Mouse (Mus musculus) layer of hippocampus, postnatal 14 days (tissue): ENCODE results near the gene Elp1. TPM values are rescaled to one million over a fixed set of nuclear protein-coding genes. Genes with fewer than 3 reads are reported as not detected.

Experiments used
- DNase-seq, 2 experiments: peaks; one replicate each; pipeline ENCODE4 v3.0.0; 2021 to 2022; ENCODE audit warnings: low spot score in 2 of 2, mixed read lengths in 1 of 2
- long read RNA-seq, 2 experiments: library from polyadenylated mRNA; stranded (forward); transcript quantifications; one replicate each; pipeline ENCODE4 v2.0.0; 2021
- total RNA-seq, 2 experiments: library from RNA; stranded (reverse); gene quantifications; 2 replicates each; pipeline ENCODE4 v1.2.3; 2021

Gene Elp1
- 10 to 100 TPM; 63.0 to 63.6 TPM for total RNA-seq
- long read RNA-seq, experiment 1, full-length matches to known transcripts, result 34 of 47 reads
- long read RNA-seq, experiment 1, partial matches to known transcripts, result 9 of 47 reads
- long read RNA-seq, experiment 1, other reads (novel, unspliced or antisense), result 4 of 47 reads
- long read RNA-seq, experiment 2, full-length matches to known transcripts, result 31 of 37 reads
- long read RNA-seq, experiment 2, partial matches to known transcripts, result 3 of 37 reads
- long read RNA-seq, experiment 2, other reads (novel, unspliced or antisense), result 3 of 37 reads

DNA sequence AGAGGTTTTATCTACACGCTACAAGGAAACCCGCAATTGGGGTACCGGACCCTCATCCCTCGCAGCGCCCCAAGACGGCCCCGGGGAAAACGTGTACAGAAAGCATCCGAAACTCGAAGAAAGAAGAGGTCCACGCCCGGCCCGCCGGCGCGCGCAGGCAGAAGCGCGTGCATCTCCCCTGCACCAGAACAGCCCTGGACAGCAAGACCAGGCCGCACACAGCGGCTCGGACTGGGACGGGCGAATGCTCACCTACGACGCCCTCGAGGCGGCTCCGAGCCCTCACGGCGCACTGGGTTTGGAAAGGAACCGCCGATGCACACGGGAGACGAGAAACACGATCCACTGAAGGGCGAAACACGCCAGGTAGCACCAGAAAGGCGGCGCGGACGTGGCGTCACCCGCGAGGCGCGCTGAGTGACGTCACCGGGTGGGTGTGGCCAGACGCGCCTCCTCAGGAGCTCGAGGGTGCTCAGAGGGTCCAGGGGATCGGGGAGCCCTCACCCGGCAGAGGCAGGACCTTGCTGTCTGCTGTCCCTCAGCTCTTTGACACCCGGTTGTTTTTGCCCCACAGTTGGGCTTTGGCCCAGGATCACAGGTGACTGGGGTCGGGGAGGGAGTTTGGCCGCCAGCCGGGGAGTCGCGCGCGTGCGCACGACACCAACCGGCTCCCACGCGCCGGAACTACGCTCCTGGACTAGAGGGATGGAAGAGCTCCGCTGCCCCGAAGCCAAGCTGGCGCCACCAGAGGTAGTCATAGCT is at the start of gene Elp1, which contains the start of gene Fam206a:
Gene Elp1, minus strand, starts transcription at position 425 of the 762 bp plus-strand sequence.
Gene Fam206a, plus strand, starts transcription at position 439 of the 762 bp plus-strand sequence.
- DNase-seq, result peak; percentile 97 to 100

- DNase-seq, result no peak
Measured at GRCm38 (mm10) chr4:56850724-56851123, 48.6 kb upstream of the Elp1 start.

GRCm38 (mm10) chr4:56848044-56848443 is 45.9 kb upstream of the Elp1 start:
- DNase-seq, result no peak

GRCm38 (mm10) chr4:56847400-56847799 is 45.3 kb upstream of the Elp1 start:
- DNase-seq, result no peak

DNA sequence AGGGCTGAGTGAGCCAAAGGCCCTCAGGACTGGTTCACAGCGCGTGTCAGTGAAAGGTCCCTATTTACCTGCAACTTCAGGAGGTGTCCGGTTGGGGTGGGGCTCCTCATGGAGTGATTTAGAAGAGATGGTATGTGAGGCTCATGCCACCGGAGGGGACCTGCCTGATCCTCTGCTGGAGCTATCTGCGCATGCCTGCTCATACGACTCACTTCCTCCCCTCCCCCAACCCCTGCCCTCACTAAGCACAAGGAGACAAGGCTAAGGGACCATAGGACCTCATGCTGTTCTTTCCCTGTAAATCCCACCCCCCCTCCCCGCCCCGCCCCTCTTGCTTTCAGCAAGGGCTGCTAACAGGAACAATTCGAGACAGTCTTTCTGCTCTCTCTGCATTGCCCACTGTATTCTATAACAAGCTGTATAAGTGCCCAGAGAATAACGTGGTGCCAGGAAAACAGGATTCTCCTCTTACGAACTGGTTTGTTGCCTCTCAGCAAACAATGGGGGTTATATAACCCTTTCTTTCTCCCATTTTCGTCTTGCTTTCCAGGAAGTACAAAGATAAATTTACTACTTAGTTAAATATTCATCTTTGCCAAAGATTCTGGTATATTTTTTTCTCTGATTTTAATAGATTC is 43.9 kb upstream of the Elp1 start:
- DNase-seq, result no peak

GRCm38 (mm10) chr4:56844911-56845310 is 42.8 kb upstream of the Elp1 start:
- no peak for DNase-seq

- no peak for DNase-seq
Measured at GRCm38 (mm10) chr4:56843963-56844362, 41.8 kb upstream of the Elp1 start.

- DNase-seq, result no peak
Measured at GRCm38 (mm10) chr4:56842501-56842900, 40.4 kb upstream of the Elp1 start.

- no peak for DNase-seq
Measured at GRCm38 (mm10) chr4:56840297-56840696, 38.2 kb upstream of the Elp1 start.

DNA sequence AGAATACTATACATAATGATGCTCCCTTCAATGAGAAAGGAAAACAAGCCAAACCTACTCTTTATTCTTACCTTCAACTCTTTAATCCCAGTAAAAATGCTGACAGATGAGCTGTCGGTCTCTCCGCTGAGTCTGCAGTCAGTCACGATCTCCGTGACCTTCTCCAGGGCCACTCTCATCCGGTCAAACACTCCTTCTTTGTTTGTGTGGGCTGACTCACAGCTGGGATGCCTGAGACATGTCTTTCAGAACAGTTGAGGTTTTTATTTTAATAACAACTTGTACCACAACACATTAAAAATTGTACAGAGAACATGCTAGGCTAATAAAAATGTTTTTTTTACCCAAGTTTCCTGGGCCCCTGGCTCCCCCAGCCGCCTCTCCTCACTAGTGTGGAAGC is 35.5 kb upstream of the Elp1 start:
- no peak for DNase-seq

DNA sequence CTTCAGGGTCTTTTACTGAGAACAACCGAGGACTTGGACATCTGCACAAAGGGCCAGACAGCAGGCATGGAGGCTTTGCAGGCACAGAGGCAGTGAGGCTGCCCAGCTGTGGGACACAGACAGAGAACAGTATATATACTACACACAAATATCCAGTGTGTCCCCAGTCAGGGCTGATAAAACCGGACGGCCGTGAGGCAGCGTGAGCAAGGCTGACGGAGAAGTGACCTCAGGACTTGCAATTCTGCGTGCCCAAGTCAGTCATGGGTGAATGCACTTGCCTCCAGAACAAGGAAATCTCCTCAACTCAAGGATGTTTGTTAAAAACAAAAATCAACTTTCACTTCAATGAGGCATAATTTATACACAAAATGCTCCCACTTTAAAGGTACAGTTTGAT is 29.9 kb upstream of the Elp1 start:
- DNase-seq, result no peak

DNA sequence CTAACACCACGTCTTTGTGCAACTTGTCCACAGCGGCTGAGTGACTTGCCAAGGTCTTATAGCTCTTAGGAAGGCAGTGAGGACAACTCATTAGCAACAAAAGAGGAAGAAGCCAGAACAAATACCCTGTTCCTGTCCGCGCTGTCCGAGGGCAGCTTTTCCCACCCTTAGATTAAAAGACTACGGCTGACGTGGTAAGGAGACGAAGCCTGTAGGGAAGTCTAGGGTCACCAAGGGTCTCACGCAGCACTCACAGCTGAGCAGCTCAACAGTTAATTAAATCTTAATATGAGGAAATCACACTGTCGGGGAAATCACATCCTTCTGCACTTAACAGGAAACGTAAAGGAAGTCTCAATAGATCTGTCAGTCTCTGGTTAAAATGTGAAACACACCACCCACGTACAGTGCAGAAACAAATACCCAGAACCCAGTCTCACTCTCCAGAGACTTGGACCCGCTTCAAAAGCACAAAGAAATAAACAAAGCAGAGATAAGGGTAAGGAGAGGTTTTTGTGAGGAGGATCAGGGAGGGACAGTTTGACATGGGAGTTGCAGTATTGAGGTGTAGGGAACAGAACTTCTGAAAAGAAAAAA is 29.0 kb upstream of the Elp1 start:
- DNase-seq, result no peak

DNA sequence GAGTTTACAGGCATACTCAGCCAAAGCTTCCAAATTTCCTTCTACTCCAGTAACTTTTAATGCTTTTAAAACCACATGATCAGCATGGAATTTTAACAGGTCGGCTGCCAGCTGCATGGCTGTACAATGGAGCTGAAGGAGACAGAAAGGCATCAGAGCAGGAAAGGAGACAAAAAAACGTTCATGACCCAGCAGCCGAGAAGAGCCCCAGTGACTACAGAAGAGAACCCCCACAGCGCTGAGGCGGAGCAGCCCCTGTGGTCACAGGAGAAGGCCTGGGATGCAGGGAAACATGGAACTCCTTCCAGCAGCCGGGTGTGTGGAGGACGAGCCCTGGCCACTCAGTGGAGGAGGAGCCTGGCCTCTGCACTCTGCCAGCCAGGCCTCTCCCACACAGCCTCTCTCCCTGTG is 27.4 kb upstream of the Elp1 start:
- peak; percentile 28 to 55 for DNase-seq

GRCm38 (mm10) chr4:56828932-56829331 is 26.8 kb upstream of the Elp1 start:
- no peak for DNase-seq

- no peak for DNase-seq
Measured at GRCm38 (mm10) chr4:56824231-56824630, 22.1 kb upstream of the Elp1 start.

- no peak for DNase-seq
Measured at GRCm38 (mm10) chr4:56820017-56820550, 18.0 kb upstream of the Elp1 start.

DNA sequence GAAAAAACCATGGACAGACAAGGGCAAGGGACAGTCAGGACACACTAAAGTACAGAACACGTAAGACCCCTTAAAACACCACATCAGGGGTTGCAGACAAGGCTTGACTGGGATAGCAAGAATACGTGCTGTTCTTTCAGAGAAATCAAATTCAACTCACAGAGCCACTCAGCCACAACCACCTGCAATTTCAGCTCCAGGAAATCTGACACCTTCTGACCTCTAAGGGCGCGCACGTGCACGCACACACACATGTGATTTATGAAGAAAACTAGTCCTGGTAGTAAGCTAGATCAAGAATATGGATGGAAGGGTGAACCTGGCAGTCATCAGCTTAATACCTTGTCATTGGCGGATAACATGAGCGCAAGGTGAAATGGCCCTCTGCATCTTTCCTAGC is 13.0 kb upstream of the Elp1 start:
- no peak for DNase-seq

GRCm38 (mm10) chr4:56812096-56812495 is 10.0 kb upstream of the Elp1 start:
- peak in 1 of 2 experiments; percentile 34 for DNase-seq

DNA sequence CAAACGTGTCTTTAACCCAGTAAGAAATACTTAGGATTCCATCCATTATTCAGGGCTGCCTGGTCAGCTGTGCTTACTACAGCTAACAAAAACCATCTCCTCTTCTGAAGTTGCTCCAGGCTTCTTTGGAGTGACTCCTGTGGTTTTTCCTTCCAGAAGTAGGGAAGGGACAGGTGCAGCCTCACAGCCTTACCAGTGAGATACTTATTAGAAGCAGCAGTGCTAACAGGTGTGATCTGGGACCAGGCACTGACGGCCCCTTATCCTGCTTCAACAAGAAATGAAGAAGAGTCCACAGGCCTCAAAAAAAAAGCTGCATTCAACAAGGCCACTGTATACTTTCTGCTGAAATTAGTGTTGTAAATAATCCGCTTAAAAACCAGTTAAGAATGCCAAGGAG is 9.5 kb upstream of the Elp1 start:
- DNase-seq, result no peak

DNA sequence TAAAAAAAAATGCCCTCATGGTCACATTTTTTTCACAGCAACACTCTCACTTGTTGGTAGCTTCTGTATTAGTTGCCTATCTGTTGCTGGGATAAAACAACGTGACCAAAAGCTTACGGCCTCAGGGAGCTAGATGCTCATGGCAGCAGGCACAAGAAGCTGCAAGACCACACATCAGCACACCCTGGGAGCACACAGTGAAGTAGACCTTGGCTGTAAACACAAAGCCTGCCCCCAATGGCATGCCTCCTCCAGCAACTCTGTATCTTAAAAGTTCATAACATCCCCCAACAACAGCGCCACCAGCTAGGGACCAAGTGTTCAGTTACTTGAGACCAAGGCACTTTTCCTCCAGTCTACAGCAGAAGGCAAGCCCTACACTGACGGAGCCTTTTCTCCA is 6.9 kb upstream of the Elp1 start:
- no peak for DNase-seq

DNA sequence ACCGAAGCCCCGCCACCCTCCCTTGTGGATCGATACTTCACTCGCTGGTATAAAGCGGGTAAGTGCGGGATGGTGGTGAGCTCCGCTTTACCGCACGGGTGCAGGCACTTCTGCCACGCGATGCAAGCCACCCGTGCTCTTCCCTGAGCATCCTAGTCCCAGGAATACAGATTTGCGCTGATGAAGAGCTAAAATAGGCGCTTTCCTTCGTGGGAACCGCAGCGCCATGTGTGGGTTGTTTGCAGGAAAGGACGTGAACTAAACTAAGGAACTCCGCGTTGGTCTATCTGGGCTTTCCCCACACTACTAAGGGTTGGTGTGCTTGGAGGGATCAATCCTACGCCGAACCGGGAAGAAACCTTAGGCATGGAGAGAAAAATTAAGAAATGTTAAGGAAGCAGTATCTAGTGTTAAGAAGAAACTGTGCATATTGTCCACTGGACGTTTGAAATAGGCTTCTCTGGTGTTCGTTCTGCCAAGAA is 579 bp upstream of the Elp1 start:
- DNase-seq, result no peak
